Mouse (Mus musculus): Measurements from ENCODE around the gene Casp8ap2.

- TF ChIP-seq POLR2A (IDR thresholded peaks at IDR 0.05; ENCODE audit: control insufficient read depth, low read depth, low read length) (no peak), CTCF (IDR thresholded peaks at IDR 0.05; ENCODE audit: control insufficient read depth, insufficient read depth, insufficient replicate concordance, low read depth, low read length) (no peak)
These were observed 67.9 kb downstream of the Casp8ap2 start for GRCm38 (mm10) chr4:32683061-32683582.
